Comparison of ENCODE assay signal across 8 mouse cellular contexts in the genomic region with DNA sequence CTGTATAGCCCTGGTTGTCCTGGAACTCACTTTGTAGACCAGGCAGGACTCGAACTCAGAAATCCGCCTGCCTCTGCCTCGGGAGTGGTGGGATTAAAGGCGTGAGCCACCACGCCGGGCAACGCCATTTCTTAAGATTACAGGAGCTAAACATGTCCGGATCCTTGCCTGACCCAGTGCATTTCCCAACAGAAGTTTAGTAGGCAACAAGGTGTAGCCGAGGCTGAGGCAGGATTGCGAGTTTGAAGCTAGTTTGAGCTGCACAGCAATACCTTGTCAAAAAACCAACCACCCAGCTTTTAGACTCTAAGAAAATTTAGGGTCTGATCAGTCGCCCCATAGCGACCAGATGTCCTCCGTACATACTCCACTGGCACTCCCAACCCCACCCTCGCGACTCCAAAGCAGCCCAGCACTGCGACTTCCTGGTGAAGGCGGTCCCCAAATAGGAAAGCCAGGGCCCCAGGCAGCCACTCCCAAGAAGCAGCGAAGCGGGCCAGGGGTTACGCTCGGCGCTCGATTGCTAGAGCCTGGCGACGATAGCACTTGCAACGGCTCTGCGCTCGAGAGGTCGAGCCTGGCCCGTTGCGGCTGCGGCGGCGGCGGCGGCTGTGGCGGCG. TPM values are rescaled to one million over a fixed set of nuclear protein-coding genes. Genes with fewer than 3 reads are reported as not detected.
DNase-seq lines count a peak whose midpoint lies in the region; ATAC-seq and TF ChIP-seq lines count a peak whose summit lies in the region.

TSS of gene Kat14 (plus strand) at position 584 of the 620 bp plus-strand sequence.
TSS of gene Pet117 (plus strand) at position 597 of the 620 bp plus-strand sequence.

- peak; percentile 97 for DNase-seq in MEL (ENCODE audit: low read depth, low spot score)
- peak; percentile 92 to 96 for DNase-seq in cerebellum, adult 18-20 months
- DNase-seq in heart, postnatal 36 days: peak; percentile 95 to 97
- DNase-seq in layer of hippocampus, adult 2 months (ENCODE audit: low spot score in 2 of 2): peak; percentile 90 to 93
- peak; percentile 91 for DNase-seq in ovary, adult 18-20 months (ENCODE audit: low spot score)
- DNase-seq in thymus, postnatal 0 days (ENCODE audit: low spot score): peak; percentile 94

- no peaks in the 10 kb centered on the region; a peak in 1 of 4 replicates for H3K27me3 ChIP-seq in MEL (ENCODE audit: control insufficient read depth in 1 of 2, insufficient read depth in 2 of 2, low read length in 2 of 2)
- H3K27me3 ChIP-seq in forebrain, embryonic 16.5 days (replicated peaks; ENCODE audit: control insufficient read depth, insufficient read depth, low read length): no peaks in the 10 kb centered on the region
- no peaks in the 10 kb centered on the region for H3K27me3 ChIP-seq in lung, embryonic 15.5 days

- H3K79me2 ChIP-seq in MEL (ENCODE audit: control insufficient read depth, insufficient read depth, low read length, poor library complexity): peaks cover 24% of the 10 kb centered on the region

- peak within 1 kb of the TSS; percentile 72 for H3K4me2 ChIP-seq in forebrain, embryonic 16.5 days (ENCODE audit: low read length)
- H3K4me2 ChIP-seq in lung, embryonic 15.5 days: peak within 1 kb of the TSS; percentile 59

- TF ChIP-seq POLR2A in MEL (IDR thresholded peaks at IDR 0.05; ENCODE audit: control insufficient read depth in 1 of 2, insufficient read depth in 1 of 2, low read depth in 1 of 2, low read length in 2 of 2, poor library complexity in 1 of 2): peak in 1 of 2 experiments; percentile 95; a peak in 2 of 4 replicates

- ATAC-seq in forebrain, embryonic 16.5 days: peak; percentile 96
- peak; percentile 96 for ATAC-seq in lung, embryonic 15.5 days (ENCODE audit: borderline replicate concordance, extremely low read depth, low FRiP score, low TSS enrichment)

- H3K4me3 ChIP-seq in MEL (ENCODE audit: control insufficient read depth in 1 of 2, insufficient read depth in 1 of 2, low read depth in 2 of 2, low read length in 2 of 2): peak within 1 kb of the TSS; percentile 92 to 95
- H3K4me3 ChIP-seq in forebrain, embryonic 16.5 days (replicated peaks; ENCODE audit: low read length): peak within 1 kb of the TSS; percentile 88
- peak within 1 kb of the TSS; percentile 67 for H3K4me3 ChIP-seq in layer of hippocampus, adult 2 months
- peak within 1 kb of the TSS; percentile 71 for H3K4me3 ChIP-seq in lung, embryonic 15.5 days

- no peak for TF ChIP-seq CTCF in MEL (IDR thresholded peaks at IDR 0.05 in 2 of 3, conservative IDR thresholded peaks at IDR 0.05 in 1 of 3; ENCODE audit: control insufficient read depth in 1 of 3, insufficient read depth in 1 of 3, low read depth in 2 of 3, low read length in 3 of 3, poor library complexity in 1 of 3, severe bottlenecking in 1 of 3)
- no peak for TF ChIP-seq CTCF in layer of hippocampus, adult 2 months (conservative IDR thresholded peaks at IDR 0.05)

- H3K27ac ChIP-seq in MEL (ENCODE audit: control insufficient read depth, low read depth, low read length): peak within 1 kb of the TSS; percentile 93
- peak within 1 kb of the TSS; percentile 92 for H3K27ac ChIP-seq in forebrain, embryonic 16.5 days (ENCODE audit: low read length)
- H3K27ac ChIP-seq in layer of hippocampus, adult 2 months: peak within 1 kb of the TSS; percentile 97
- H3K27ac ChIP-seq in lung, embryonic 15.5 days: peak within 1 kb of the TSS; percentile 95

- no peaks in the 10 kb centered on the region for H3K9me3 ChIP-seq in MEL (replicated peaks; ENCODE audit: insufficient read depth, low read length)
- no peaks in the 10 kb centered on the region for H3K9me3 ChIP-seq in forebrain, embryonic 16.5 days (ENCODE audit: control insufficient read depth, low read length)
- H3K9me3 ChIP-seq in lung, embryonic 15.5 days: no peaks in the 10 kb centered on the region

- TF ChIP-seq RAD21 in MEL (IDR thresholded peaks at IDR 0.05; ENCODE audit: low read depth, low read length): no peak

- intact Hi-C loops in heart, postnatal 36 days (cut with DNase I): loop anchor here (5.0 kb wide), 2 partner anchors 89 to 189 kb away; partner anchors contain the start of gene Sec23b

- 8% methylated on average over 37 of the region's 38 CpGs for WGBS in forebrain, embryonic 16.5 days
- 5% methylated on average over 38 of the region's 38 CpGs for WGBS in lung, embryonic 15.5 days

- H3K4me1 ChIP-seq in MEL (ENCODE audit: control insufficient read depth in 1 of 2, insufficient read depth in 2 of 2, low read length in 2 of 2): peaks cover 3 to 7% of the 10 kb centered on the region in 2 experiments; a peak in 3 of 4 replicates
- peaks cover 11% of the 10 kb centered on the region for H3K4me1 ChIP-seq in forebrain, embryonic 16.5 days (replicated peaks; ENCODE audit: control insufficient read depth, insufficient read depth, low read length)
- peaks cover 10% of the 10 kb centered on the region for H3K4me1 ChIP-seq in lung, embryonic 15.5 days

- TF ChIP-seq EP300 in MEL (IDR thresholded peaks at IDR 0.05; ENCODE audit: low read depth in 1 of 2, low read length in 2 of 2): peak; percentile 38 to 66; a peak in 3 of 4 replicates

- H3K36me3 ChIP-seq in MEL (ENCODE audit: control insufficient read depth in 1 of 2, insufficient read depth in 2 of 2, low read length in 2 of 2): peaks cover 6 to 12% of the 10 kb centered on the region in 2 experiments
- H3K36me3 ChIP-seq in forebrain, embryonic 16.5 days (ENCODE audit: control insufficient read depth, insufficient read depth): no peaks in the 10 kb centered on the region; the same call in 1 of the 2 replicates
- peaks cover 6% of the 10 kb centered on the region for H3K36me3 ChIP-seq in lung, embryonic 15.5 days

- peak within 1 kb of the TSS; percentile 98 for H3K9ac ChIP-seq in MEL (ENCODE audit: control insufficient read depth, low read depth, low read length, poor library complexity, severe bottlenecking)
- H3K9ac ChIP-seq in forebrain, embryonic 16.5 days (replicated peaks; ENCODE audit: low read depth, low read length): peak within 1 kb of the TSS; percentile 92
- peak within 1 kb of the TSS; percentile 82 for H3K9ac ChIP-seq in lung, embryonic 15.5 days

TF ChIP-seq in MEL, 35 proteins besides CTCF, POLR2A, EP300 and RAD21 (continues in another document):
- TF ChIP-seq MXI1 (IDR thresholded peaks at IDR 0.05; ENCODE audit: low read depth, low read length) (peak; percentile 71), NRF1 (IDR thresholded peaks at IDR 0.05; ENCODE audit: insufficient read depth, low read depth, low read length, poor library complexity, severe bottlenecking) (peak; percentile 48; the same call in 1 of the 2 replicates), NELFE (IDR thresholded peaks at IDR 0.05; ENCODE audit: low read depth, low read length) (peak; percentile 85), E2F4 (IDR thresholded peaks at IDR 0.05; ENCODE audit: borderline replicate concordance, low read depth, low read length) (no peak), TBP (IDR thresholded peaks at IDR 0.05; ENCODE audit: low read depth, low read length) (peak; percentile 59), MEF2A (IDR thresholded peaks at IDR 0.05; ENCODE audit: extremely low read depth, insufficient replicate concordance, low read depth, low read length, poor library complexity, severe bottlenecking) (peak; percentile 72; the same call in 1 of the 2 replicates), TCF12 (IDR thresholded peaks at IDR 0.05; ENCODE audit: low read depth, low read length) (peak; percentile 75; the same call in 1 of the 2 replicates), RCOR1 (IDR thresholded peaks at IDR 0.05; ENCODE audit: low read depth, low read length) (peak; percentile 39; the same call in 1 of the 2 replicates), MYB (IDR thresholded peaks at IDR 0.05; ENCODE audit: low read depth, low read length) (peak; percentile 66), ZMIZ1 (IDR thresholded peaks at IDR 0.05; ENCODE audit: low read depth, low read length) (peak; percentile 90), POLR2AphosphoS2 (IDR thresholded peaks at IDR 0.05; ENCODE audit: low read length) (peak; percentile 80; the same call in 1 of the 2 replicates), ZC3H11A (IDR thresholded peaks at IDR 0.05; ENCODE audit: low read depth, low read length) (no peak), MAFK (IDR thresholded peaks at IDR 0.05; ENCODE audit: borderline replicate concordance, low read depth, low read length) (0 out of 2 replicates have a peak, but pooled peaks have one; percentile 14), HCFC1 (IDR thresholded peaks at IDR 0.05; ENCODE audit: low read depth, low read length) (peak; percentile 89), MYC (IDR thresholded peaks at IDR 0.05; ENCODE audit: low read depth, low read length) (no peak), USF1 (IDR thresholded peaks at IDR 0.05; ENCODE audit: low read depth, low read length) (no peak), USF2 (IDR thresholded peaks at IDR 0.05; ENCODE audit: borderline replicate concordance in 1 of 2, insufficient read depth in 1 of 2, low read depth in 1 of 2, low read length in 2 of 2) (no peak), MAX (IDR thresholded peaks at IDR 0.05; ENCODE audit: low read length) (0 out of 2 replicates have a peak, but pooled peaks have one; percentile 9), MAZ (IDR thresholded peaks at IDR 0.05; ENCODE audit: low read depth, low read length) (peak; percentile 78), ELF1 (IDR thresholded peaks at IDR 0.05; ENCODE audit: low read depth, low read length) (peak; percentile 95)

RNA-seq across cellular contexts. Expression of gene Kat14, which starts in this region (rescaled TPM):
- total RNA-seq in MEL (2012; rRNA removed): 24.6 and 25.9 TPM in 2 replicates
- polyA plus RNA-seq in MEL (2012; ENCODE audit: insufficient read depth in 1 of 2, insufficient read length in 2 of 2, low read depth in 1 of 2, low replicate concordance in 2 of 2, missing spikeins in 1 of 2): 10 to 100 TPM in 1 of 2 experiments, not detected in 1; 52.9 TPM
- 28.3 and 29.2 TPM in 2 replicates for polyA plus RNA-seq in forebrain, embryonic 16.5 days (2015; fragmentation: Nextera tagmentation; extraction: Ambion mirVana)
- total RNA-seq in heart, postnatal 36 days (2021): 10 to 100 TPM; 22.6 to 23.3 TPM
- total RNA-seq in layer of hippocampus, adult 2 months (2021): 10 to 100 TPM; 31.4 to 32.7 TPM
- 38.9 and 43.4 TPM in 2 replicates for polyA plus RNA-seq in lung, embryonic 15.5 days (2015; fragmentation: Nextera tagmentation; extraction: Ambion mirVana)
- polyA plus RNA-seq in thymus, postnatal 0 days (2015; fragmentation: Nextera tagmentation; extraction: Ambion mirVana): 29.0 and 31.5 TPM in 2 replicates

RNA-seq across cellular contexts. Expression of gene Pet117, which starts in this region (rescaled TPM):
- not detected in 2 replicates for total RNA-seq in MEL (2012; rRNA removed)
- not detected for polyA plus RNA-seq in MEL (2012; ENCODE audit: insufficient read depth in 1 of 2, insufficient read length in 2 of 2, low read depth in 1 of 2, low replicate concordance in 2 of 2, missing spikeins in 1 of 2)
- polyA plus RNA-seq in forebrain, embryonic 16.5 days (2015; fragmentation: Nextera tagmentation; extraction: Ambion mirVana): 2.6 and 3.1 TPM in 2 replicates
- 10 to 100 TPM in 1 of 2 experiments, 1 to 10 TPM in 1; 9.1 to 10.9 TPM for total RNA-seq in heart, postnatal 36 days (2021)
- 1 to 10 TPM; 7.7 to 7.9 TPM for total RNA-seq in layer of hippocampus, adult 2 months (2021)
- 3.3 TPM in 1 of 2 replicates, not detected in the other for polyA plus RNA-seq in lung, embryonic 15.5 days (2015; fragmentation: Nextera tagmentation; extraction: Ambion mirVana)
- 1.8 and 3.8 TPM in 2 replicates for polyA plus RNA-seq in thymus, postnatal 0 days (2015; fragmentation: Nextera tagmentation; extraction: Ambion mirVana)

Comparison
In these comparisons a context has a peak if more than half of its experiments do, and no peak if none do; other contexts are left out.
1. Peak in every context shown above with its lines: DNase-seq, ATAC-seq, H3K4me3 ChIP-seq and H3K27ac ChIP-seq.